Mouse (Mus musculus) stomach, embryonic 14.5 days (tissue): ENCODE measurements around the gene Sox12. TPM values are rescaled to one million over a fixed set of nuclear protein-coding genes. Genes with fewer than 3 reads are reported as not detected.

Experiments used
- ATAC-seq: fragments of 200-750 bp; cut with Nextera tagmentation; 2 replicates; pipeline ENCODE4 v1.8.0; 2017; ENCODE audit warnings: low read depth, moderate TSS enrichment; ENCODE audit not compliant: insufficient number of reproducible peaks, insufficient read depth, low FRiP score
- H3K27ac ChIP-seq: fragments of 300-500 bp; sonication (generic); 2 replicates; pipeline ENCODE4 v1.5.1; 2014; ENCODE audit warnings: mild to moderate bottlenecking, low read length, moderate library complexity, mixed read lengths
- H3K27me3 ChIP-seq: fragments of 300-500 bp; sonication (generic); 2 replicates; pipeline ENCODE4 v1.6.1; 2014; ENCODE audit warnings: low read length, control low read depth, mixed read lengths; ENCODE audit not compliant: control insufficient read depth, insufficient read depth
- H3K36me3 ChIP-seq: fragments of 300-500 bp; sonication (generic); 2 replicates; pipeline ENCODE4 v1.6.1; 2014; ENCODE audit warnings: mild to moderate bottlenecking, control low read depth, low read length, moderate library complexity, mixed read lengths; ENCODE audit not compliant: control insufficient read depth, insufficient read depth
- H3K4me1 ChIP-seq: fragments of 300-500 bp; sonication (generic); 2 replicates; pipeline ENCODE4 v1.6.1; 2014; ENCODE audit warnings: low read length, control low read depth, mixed read lengths; ENCODE audit not compliant: control insufficient read depth, insufficient read depth
- H3K4me2 ChIP-seq: fragments of 300-500 bp; sonication (generic); replicated peaks from 2 replicates; pipeline ENCODE4 v1.6.1; 2014; ENCODE audit warnings: low read depth, low read length, control low read depth
- H3K4me3 ChIP-seq: fragments of 300-500 bp; sonication (generic); 2 replicates; pipeline ENCODE4 v1.5.1; 2014; ENCODE audit warnings: low read depth, low read length, control low read depth
- H3K9ac ChIP-seq: fragments of 300-500 bp; sonication (generic); replicated peaks from 2 replicates; pipeline ENCODE4 v1.6.1; 2014; ENCODE audit warnings: low read depth, mild to moderate bottlenecking, control low read depth, low read length, moderate library complexity, mixed read lengths
- H3K9me3 ChIP-seq: fragments of 300-500 bp; sonication (generic); 2 replicates; pipeline ENCODE4 v1.6.1; 2016; ENCODE audit warnings: low read depth, low read length, control low read depth; ENCODE audit not compliant: control insufficient read depth
- WGBS: fragments of 180-500 bp; shearing (Covaris S2); extraction: QIAGEN DNeasy Blood & Tissue Kit; methylation state at CpG from one replicate; pipeline ENCODE4 v1.1.7; 2014; 5-methylcytosine and 5-hydroxymethylcytosine counted together
- polyA plus RNA-seq: library from polyadenylated mRNA; unstranded; fragments of >200 nt; fragmentation: Nextera tagmentation; extraction: Ambion mirVana; gene quantifications from 2 replicates; pipeline ENCODE4 v1.2.1, GENCODE M21; 2014

The Sox12 gene
- polyA plus RNA-seq: 13.6 and 15.7 TPM in 2 replicates

GRCm38 (mm10) chr2:152397680-152398435, at the start of gene Sox12:
Gene Sox12 (minus strand): TSS chr2:152398063.
- ATAC-seq: peak; percentile 64
- under 1% methylated on average over 80 of the region's 104 CpGs for WGBS
- Histone ChIP-seq H3K27ac (peak within 1 kb of the TSS; percentile 100), H3K9ac (peak within 1 kb of the TSS; percentile 97), H3K4me3 (peak within 1 kb of the TSS; percentile 88), H3K4me2 (peak within 1 kb of the TSS; percentile 94), H3K36me3 (peaks cover 3% of the 10 kb centered on the region), H3K9me3 (no peaks in the 10 kb centered on the region), H3K4me1 (peaks cover 23% of the 10 kb centered on the region), H3K27me3 (no peaks in the 10 kb centered on the region)

- no peaks in the 10 kb centered on the region for H3K27me3 ChIP-seq
- WGBS: 26% methylated on average over 5 of the region's 5 CpGs
- H3K9me3 ChIP-seq: no peaks in the 10 kb centered on the region
- no peaks in the 10 kb centered on the region for H3K36me3 ChIP-seq
- no peak for ATAC-seq
- no peak overlapping the region for H3K4me2 ChIP-seq
- H3K4me1 ChIP-seq: peaks cover 4% of the 10 kb centered on the region; the same call in 1 of the 2 replicates
- no peak overlapping the region for H3K9ac ChIP-seq
- H3K27ac ChIP-seq: no peak overlapping the region
- no peak overlapping the region for H3K4me3 ChIP-seq
These were observed 49.6 kb upstream of the Sox12 start for GRCm38 (mm10) chr2:152447461-152447860.

GRCm38 (mm10) chr2:152446642-152447041, 48.8 kb upstream of the Sox12 start:
- no peak overlapping the region for H3K4me2 ChIP-seq
- H3K36me3 ChIP-seq: no peaks in the 10 kb centered on the region
- H3K27me3 ChIP-seq: no peaks in the 10 kb centered on the region
- WGBS: 66% methylated on average over 2 of the region's 2 CpGs
- peaks cover 4% of the 10 kb centered on the region; the same call in 1 of the 2 replicates for H3K4me1 ChIP-seq
- no peak for ATAC-seq
- no peak overlapping the region for H3K9ac ChIP-seq
- H3K4me3 ChIP-seq: no peak overlapping the region
- no peak overlapping the region for H3K27ac ChIP-seq
- H3K9me3 ChIP-seq: no peaks in the 10 kb centered on the region

GRCm38 (mm10) chr2:152443281-152443680, 45.4 kb upstream of the Sox12 start:
- no peak overlapping the region for H3K4me2 ChIP-seq
- no peaks in the 10 kb centered on the region for H3K9me3 ChIP-seq
- WGBS: 89% methylated on average over 8 of the region's 8 CpGs
- H3K9ac ChIP-seq: no peak overlapping the region
- H3K36me3 ChIP-seq: no peaks in the 10 kb centered on the region
- H3K4me3 ChIP-seq: no peak overlapping the region
- no peak for ATAC-seq
- H3K27me3 ChIP-seq: no peaks in the 10 kb centered on the region
- peaks cover 4% of the 10 kb centered on the region; the same call in 1 of the 2 replicates for H3K4me1 ChIP-seq
- H3K27ac ChIP-seq: no peak overlapping the region

- H3K27ac ChIP-seq: no peak overlapping the region
- no peak for ATAC-seq
- WGBS: 86% methylated on average over 4 of the region's 4 CpGs
These were observed 44.5 kb upstream of the Sox12 start for GRCm38 (mm10) chr2:152442322-152442721.

GRCm38 (mm10) chr2:152439833-152440232, 42.0 kb upstream of the Sox12 start:
- Histone ChIP-seq H3K4me2 (no peak overlapping the region), H3K4me3 (no peak overlapping the region), H3K27ac (no peak overlapping the region), H3K9ac (no peak overlapping the region), H3K9me3 (no peaks in the 10 kb centered on the region), H3K27me3 (no peaks in the 10 kb centered on the region), H3K4me1 (0 out of 2 replicates have a peak, but pooled peaks cover 5% of the 10 kb centered on the region), H3K36me3 (no peaks in the 10 kb centered on the region)
- WGBS: 68% methylated on average over 2 of the region's 2 CpGs
- ATAC-seq: no peak

More at GRCm38 (mm10) chr2:152442322-152442721, 44.5 kb upstream of the Sox12 start:
- Histone ChIP-seq H3K4me2 (no peak overlapping the region), H3K4me3 (no peak overlapping the region), H3K4me1 (0 out of 2 replicates have a peak, but pooled peaks cover under 1% of the 10 kb centered on the region), H3K27me3 (no peaks in the 10 kb centered on the region), H3K9me3 (no peaks in the 10 kb centered on the region), H3K9ac (no peak overlapping the region), H3K36me3 (no peaks in the 10 kb centered on the region)

GRCm38 (mm10) chr2:152438963-152439362, 41.1 kb upstream of the Sox12 start:
- Histone ChIP-seq H3K4me3 (no peak overlapping the region), H3K9ac (no peak overlapping the region), H3K4me1 (0 out of 2 replicates have a peak, but pooled peaks cover 5% of the 10 kb centered on the region), H3K27me3 (no peaks in the 10 kb centered on the region), H3K4me2 (no peak overlapping the region), H3K36me3 (no peaks in the 10 kb centered on the region), H3K27ac (no peak overlapping the region), H3K9me3 (no peaks in the 10 kb centered on the region)
- WGBS: 68% methylated on average over 1 of the region's 1 CpGs
- no peak for ATAC-seq

GRCm38 (mm10) chr2:152436983-152437860, 39.4 kb upstream of the Sox12 start:
- H3K4me3 ChIP-seq: peak overlapping the region; percentile 28
- no peaks in the 10 kb centered on the region for H3K36me3 ChIP-seq
- H3K9me3 ChIP-seq: no peaks in the 10 kb centered on the region
- peak; percentile 85 for ATAC-seq
- peak overlapping the region; percentile 42 for H3K9ac ChIP-seq
- H3K4me1 ChIP-seq: 0 out of 2 replicates have a peak, but pooled peaks cover 5% of the 10 kb centered on the region
- H3K27me3 ChIP-seq: no peaks in the 10 kb centered on the region
- 4% methylated on average over 23 of the region's 23 CpGs for WGBS
- peak overlapping the region; percentile 73 for H3K4me2 ChIP-seq
- no peak overlapping the region for H3K27ac ChIP-seq
